Mouse (Mus musculus): ENCODE measurements around the gene Dock8. TPM values are rescaled to one million over a fixed set of nuclear protein-coding genes. Genes with fewer than 3 reads are reported as not detected.

Dock8 gene
- polyA plus RNA-seq, 1 experiment from 2014 or later: 0.15 TPM

DNA sequence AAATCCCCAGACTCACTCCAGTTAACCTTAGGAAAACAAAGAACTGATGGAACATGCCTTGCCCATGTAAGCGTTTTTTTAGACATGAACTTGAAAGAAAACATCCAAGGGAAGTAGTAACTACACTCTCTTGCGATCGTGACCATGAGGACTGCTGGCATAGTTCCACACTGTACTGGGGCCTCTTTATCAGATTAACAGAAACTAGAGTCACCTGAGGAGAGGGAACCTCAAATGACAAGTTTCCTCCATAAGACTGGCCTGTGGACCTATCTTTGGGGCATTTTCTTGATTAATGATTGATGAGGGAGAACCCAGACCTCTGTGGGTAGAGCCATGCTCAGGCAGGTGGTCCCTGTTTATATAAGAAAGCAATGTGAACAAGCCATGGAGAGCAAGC is 44.7 kb downstream of the Dock8 start:
- no peaks in the 10 kb centered on the region for H3K9me3 ChIP-seq (replicated peaks; ENCODE audit: control insufficient read depth, low read length, poor library complexity, severe bottlenecking)
- ATAC-seq: no peak
- H3K36me3 ChIP-seq (ENCODE audit: control insufficient read depth, insufficient read depth, low read length): no peaks in the 10 kb centered on the region
- no peaks in the 10 kb centered on the region for H3K4me1 ChIP-seq (ENCODE audit: control insufficient read depth, insufficient read depth, low read length)
- WGBS: 91% methylated on average over 3 of the region's 3 CpGs
- H3K4me3 ChIP-seq (ENCODE audit: low read depth, low read length): no peak overlapping the region
- no peaks in the 10 kb centered on the region for H3K27me3 ChIP-seq (ENCODE audit: control insufficient read depth, insufficient read depth, low read depth, low read length)
- no peak overlapping the region for H3K27ac ChIP-seq (ENCODE audit: low read length)
- no peak overlapping the region for H3K4me2 ChIP-seq (ENCODE audit: low read length)
- H3K9ac ChIP-seq (ENCODE audit: low read depth, low read length): no peak overlapping the region

DNA sequence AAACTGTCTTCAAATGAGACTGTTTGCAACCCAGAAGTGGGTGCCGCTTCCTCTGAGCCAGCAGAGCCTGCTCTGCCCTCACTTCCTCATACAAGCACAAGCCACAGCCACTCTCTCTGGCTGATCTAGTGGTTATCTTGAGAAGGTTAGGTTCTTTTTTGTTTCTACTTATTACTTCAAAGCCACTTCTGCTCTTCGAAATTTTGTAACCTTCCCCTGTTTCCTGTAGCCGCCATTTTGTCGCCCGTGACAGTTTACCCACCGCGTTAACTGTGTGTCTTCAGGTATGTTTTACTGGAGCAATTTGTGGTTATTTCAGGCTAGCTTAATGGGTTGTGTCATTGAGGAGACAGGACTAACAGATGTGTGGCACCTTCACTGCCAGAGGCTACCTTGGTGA is 53.0 kb downstream of the Dock8 start:
- Histone ChIP-seq H3K4me3 (ENCODE audit: low read depth, low read length) (no peak overlapping the region), H3K9me3 (replicated peaks; ENCODE audit: control insufficient read depth, low read length, poor library complexity, severe bottlenecking) (no peaks in the 10 kb centered on the region), H3K4me2 (ENCODE audit: low read length) (no peak overlapping the region), H3K27me3 (ENCODE audit: control insufficient read depth, insufficient read depth, low read depth, low read length) (no peaks in the 10 kb centered on the region), H3K9ac (ENCODE audit: low read depth, low read length) (no peak overlapping the region), H3K36me3 (ENCODE audit: control insufficient read depth, insufficient read depth, low read length) (no peaks in the 10 kb centered on the region), H3K4me1 (ENCODE audit: control insufficient read depth, insufficient read depth, low read length) (no peaks in the 10 kb centered on the region), H3K27ac (ENCODE audit: low read length) (no peak overlapping the region)
- WGBS: 99% methylated on average over 7 of the region's 7 CpGs
- no peak for ATAC-seq

DNA sequence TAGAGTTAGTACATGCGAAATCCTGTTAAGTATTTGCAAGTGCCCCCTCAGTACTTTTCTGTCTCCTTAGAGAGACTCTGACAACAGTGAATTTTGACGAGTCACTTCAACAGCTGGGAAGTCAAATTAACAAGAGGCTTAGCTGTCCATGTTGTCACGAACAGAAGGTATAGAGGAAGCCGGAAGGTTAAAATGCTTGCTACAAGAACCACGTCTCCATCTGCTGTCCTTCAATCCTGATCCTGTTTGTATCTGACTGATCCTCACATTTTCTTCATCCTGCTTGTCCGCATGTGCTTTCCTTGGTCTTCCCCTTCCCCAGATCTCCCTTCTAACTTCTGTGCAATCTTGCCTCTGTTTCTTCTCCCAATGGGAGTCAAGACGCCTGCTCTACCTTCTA is 53.8 kb downstream of the Dock8 start:
- no peak overlapping the region for H3K27ac ChIP-seq (ENCODE audit: low read length)
- no peaks in the 10 kb centered on the region for H3K4me1 ChIP-seq (ENCODE audit: control insufficient read depth, insufficient read depth, low read length)
- H3K4me2 ChIP-seq (ENCODE audit: low read length): no peak overlapping the region
- H3K9me3 ChIP-seq (replicated peaks; ENCODE audit: control insufficient read depth, low read length, poor library complexity, severe bottlenecking): no peaks in the 10 kb centered on the region
- H3K4me3 ChIP-seq (ENCODE audit: low read depth, low read length): no peak overlapping the region
- WGBS: 59% methylated on average over 7 of the region's 7 CpGs
- no peaks in the 10 kb centered on the region for H3K27me3 ChIP-seq (ENCODE audit: control insufficient read depth, insufficient read depth, low read depth, low read length)
- no peaks in the 10 kb centered on the region for H3K36me3 ChIP-seq (ENCODE audit: control insufficient read depth, insufficient read depth, low read length)
- ATAC-seq: no peak
- no peak overlapping the region for H3K9ac ChIP-seq (ENCODE audit: low read depth, low read length)

DNA sequence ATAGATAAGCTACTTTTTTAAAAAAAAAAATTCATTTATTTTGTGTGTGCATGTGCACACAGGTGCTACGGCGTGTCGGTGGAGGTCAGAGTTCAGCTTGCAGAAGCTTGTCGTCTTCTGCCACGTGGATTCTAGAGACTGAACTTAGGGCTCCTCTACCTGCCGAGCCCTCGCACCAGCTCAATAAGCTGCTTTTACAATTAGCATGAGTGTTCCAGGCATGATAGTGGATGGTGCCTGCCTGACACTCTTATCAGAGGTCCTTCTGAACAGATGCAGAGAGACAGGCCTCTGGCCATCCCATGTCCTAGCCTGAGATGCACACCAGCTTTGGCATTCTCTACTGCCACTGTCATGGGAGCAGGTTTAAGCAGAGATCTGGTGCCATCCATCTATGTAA is 55.7 kb downstream of the Dock8 start:
- Histone ChIP-seq H3K27me3 (ENCODE audit: control insufficient read depth, insufficient read depth, low read depth, low read length) (no peaks in the 10 kb centered on the region), H3K9ac (ENCODE audit: low read depth, low read length) (no peak overlapping the region), H3K36me3 (ENCODE audit: control insufficient read depth, insufficient read depth, low read length) (no peaks in the 10 kb centered on the region), H3K4me3 (ENCODE audit: low read depth, low read length) (no peak overlapping the region), H3K4me1 (ENCODE audit: control insufficient read depth, insufficient read depth, low read length) (peaks cover under 1% of the 10 kb centered on the region), H3K9me3 (replicated peaks; ENCODE audit: control insufficient read depth, low read length, poor library complexity, severe bottlenecking) (no peaks in the 10 kb centered on the region), H3K27ac (ENCODE audit: low read length) (no peak overlapping the region), H3K4me2 (ENCODE audit: low read length) (no peak overlapping the region)
- 91% methylated on average over 7 of the region's 7 CpGs for WGBS
- ATAC-seq: no peak

DNA sequence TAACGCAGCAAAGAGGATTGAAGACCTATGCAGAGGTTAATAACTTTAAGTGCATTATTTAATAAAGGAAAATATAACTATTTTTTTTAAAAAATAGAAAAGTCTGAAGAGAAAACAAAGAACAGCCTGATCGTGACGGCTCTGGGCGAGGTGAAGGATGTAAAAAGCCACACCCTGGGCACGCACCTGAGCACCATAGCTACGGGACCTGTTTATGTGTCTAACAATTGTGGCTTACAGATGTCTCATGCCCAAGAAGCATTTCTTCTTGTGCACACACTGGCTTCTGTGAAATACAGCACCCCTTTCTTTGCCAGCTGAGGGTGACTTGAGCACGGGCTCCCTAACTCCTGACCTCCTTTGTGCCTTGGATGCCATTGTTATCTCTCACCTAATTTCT is 56.2 kb downstream of the Dock8 start:
- no peaks in the 10 kb centered on the region for H3K36me3 ChIP-seq (ENCODE audit: control insufficient read depth, insufficient read depth, low read length)
- no peak overlapping the region for H3K4me3 ChIP-seq (ENCODE audit: low read depth, low read length)
- no peak overlapping the region for H3K27ac ChIP-seq (ENCODE audit: low read length)
- 87% methylated on average over 7 of the region's 7 CpGs for WGBS
- H3K4me2 ChIP-seq (ENCODE audit: low read length): no peak overlapping the region
- no peaks in the 10 kb centered on the region for H3K27me3 ChIP-seq (ENCODE audit: control insufficient read depth, insufficient read depth, low read depth, low read length)
- peaks cover 6% of the 10 kb centered on the region for H3K4me1 ChIP-seq (ENCODE audit: control insufficient read depth, insufficient read depth, low read length)
- H3K9me3 ChIP-seq (replicated peaks; ENCODE audit: control insufficient read depth, low read length, poor library complexity, severe bottlenecking): no peaks in the 10 kb centered on the region
- no peak overlapping the region for H3K9ac ChIP-seq (ENCODE audit: low read depth, low read length)
- ATAC-seq: no peak

DNA sequence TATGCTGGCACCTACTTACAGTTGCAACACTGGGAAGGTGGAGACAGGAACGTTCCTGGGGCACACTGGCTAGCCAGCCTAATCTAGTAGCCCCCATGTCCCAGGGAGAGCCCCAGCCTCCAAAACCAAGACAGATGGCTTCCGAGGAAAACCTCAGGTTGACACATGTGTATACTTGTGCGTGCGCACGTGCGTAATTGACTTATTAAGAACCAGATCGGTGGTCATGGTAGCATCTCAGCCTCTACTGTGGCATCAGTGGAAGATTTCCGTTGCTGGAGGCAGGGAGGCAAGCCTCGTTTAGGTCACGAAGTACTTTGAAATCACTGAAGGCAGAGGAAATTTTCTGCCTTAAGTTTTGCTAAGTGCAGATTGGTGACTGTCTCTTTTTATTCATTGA is 56.9 kb downstream of the Dock8 start:
- Histone ChIP-seq H3K27ac (ENCODE audit: low read length) (no peak overlapping the region), H3K9ac (ENCODE audit: low read depth, low read length) (no peak overlapping the region), H3K27me3 (ENCODE audit: control insufficient read depth, insufficient read depth, low read depth, low read length) (no peaks in the 10 kb centered on the region), H3K4me2 (ENCODE audit: low read length) (no peak overlapping the region), H3K4me1 (ENCODE audit: control insufficient read depth, insufficient read depth, low read length) (peaks cover 6% of the 10 kb centered on the region), H3K36me3 (ENCODE audit: control insufficient read depth, insufficient read depth, low read length) (no peaks in the 10 kb centered on the region), H3K9me3 (replicated peaks; ENCODE audit: control insufficient read depth, low read length, poor library complexity, severe bottlenecking) (no peaks in the 10 kb centered on the region), H3K4me3 (ENCODE audit: low read depth, low read length) (no peak overlapping the region)
- WGBS: 92% methylated on average over 10 of the region's 10 CpGs
- ATAC-seq: no peak

DNA sequence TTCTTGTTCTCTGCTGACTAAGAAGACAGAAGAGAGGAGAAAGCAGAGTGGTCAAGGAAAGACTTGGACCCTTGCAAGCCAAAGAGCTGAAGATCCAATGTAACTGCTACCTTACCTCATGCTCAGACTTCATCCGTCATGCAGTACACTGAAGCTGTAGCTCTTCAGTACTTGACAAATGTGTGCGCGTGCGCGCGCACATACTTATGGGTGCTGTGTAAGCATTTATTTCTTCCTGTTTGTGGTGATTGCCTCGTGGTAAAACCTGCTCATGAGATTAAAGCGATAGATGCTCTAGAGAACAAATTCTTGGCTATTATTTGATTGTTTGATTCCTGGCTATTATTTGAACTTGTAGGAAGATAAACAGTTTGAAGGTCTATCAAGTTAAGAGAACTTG is 58.5 kb downstream of the Dock8 start:
- no peaks in the 10 kb centered on the region for H3K9me3 ChIP-seq (replicated peaks; ENCODE audit: control insufficient read depth, low read length, poor library complexity, severe bottlenecking)
- WGBS: 96% methylated on average over 8 of the region's 8 CpGs
- no peaks in the 10 kb centered on the region for H3K36me3 ChIP-seq (ENCODE audit: control insufficient read depth, insufficient read depth, low read length)
- no peak overlapping the region for H3K4me3 ChIP-seq (ENCODE audit: low read depth, low read length)
- H3K4me2 ChIP-seq (ENCODE audit: low read length): no peak overlapping the region
- peaks cover 6% of the 10 kb centered on the region for H3K4me1 ChIP-seq (ENCODE audit: control insufficient read depth, insufficient read depth, low read length)
- no peak overlapping the region for H3K9ac ChIP-seq (ENCODE audit: low read depth, low read length)
- no peak overlapping the region for H3K27ac ChIP-seq (ENCODE audit: low read length)
- no peak for ATAC-seq
- H3K27me3 ChIP-seq (ENCODE audit: control insufficient read depth, insufficient read depth, low read depth, low read length): no peaks in the 10 kb centered on the region

DNA sequence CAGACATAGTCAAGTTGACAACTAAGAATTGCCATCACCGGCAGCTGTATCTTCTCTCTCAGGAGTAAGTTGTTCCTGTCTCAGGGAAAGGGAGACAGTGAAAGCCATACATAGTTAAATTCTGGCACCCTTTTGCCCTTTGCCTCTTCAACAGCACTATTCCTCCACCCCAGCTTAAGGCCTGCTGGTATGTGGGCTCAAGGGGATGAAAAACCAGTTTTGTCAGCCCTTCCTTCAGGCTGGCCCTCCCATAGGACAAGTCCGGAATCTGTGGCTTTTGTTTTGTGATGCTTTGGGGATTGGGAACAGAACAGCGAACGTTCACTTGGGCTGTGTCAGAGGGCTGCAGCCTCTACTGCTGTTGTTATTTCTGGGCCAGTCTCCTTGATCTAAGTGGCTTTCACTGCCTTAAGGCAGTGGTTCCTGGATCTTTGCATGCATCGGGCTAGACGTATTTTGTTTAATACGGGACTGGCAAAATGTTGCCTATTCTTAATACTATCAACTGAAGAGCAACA is 60.6 kb downstream of the Dock8 start:
- Histone ChIP-seq H3K4me3 (ENCODE audit: low read depth, low read length) (no peak overlapping the region), H3K4me2 (ENCODE audit: low read length) (peak overlapping the region; percentile 43), H3K36me3 (ENCODE audit: control insufficient read depth, insufficient read depth, low read length) (no peaks in the 10 kb centered on the region), H3K27ac (ENCODE audit: low read length) (no peak overlapping the region), H3K27me3 (ENCODE audit: control insufficient read depth, insufficient read depth, low read depth, low read length) (no peaks in the 10 kb centered on the region), H3K9ac (ENCODE audit: low read depth, low read length) (no peak overlapping the region), H3K4me1 (ENCODE audit: control insufficient read depth, insufficient read depth, low read length) (peaks cover 6% of the 10 kb centered on the region), H3K9me3 (replicated peaks; ENCODE audit: control insufficient read depth, low read length, poor library complexity, severe bottlenecking) (no peaks in the 10 kb centered on the region)
- no peak for ATAC-seq
- WGBS: 51% methylated on average over 7 of the region's 7 CpGs

DNA sequence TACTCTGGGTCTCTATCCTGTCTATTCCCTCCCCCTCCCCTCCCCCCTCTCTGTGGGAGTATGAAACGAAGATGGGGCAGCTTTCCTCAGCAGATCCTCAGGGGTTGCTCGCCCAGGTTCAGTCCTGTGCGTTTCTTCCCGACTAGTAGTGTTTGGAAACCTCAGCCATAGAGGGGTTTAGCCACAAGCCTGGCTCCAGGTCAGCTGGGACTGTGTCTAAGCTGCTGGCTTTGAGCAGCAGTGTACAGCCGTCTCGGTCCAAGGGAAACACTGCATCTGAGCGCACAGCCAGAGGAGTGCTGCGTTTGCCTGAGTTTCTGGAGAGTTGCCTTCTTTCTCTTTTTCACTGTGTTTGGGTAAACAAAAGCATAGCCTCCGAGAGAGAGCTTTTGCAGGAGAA is 61.0 kb downstream of the Dock8 start:
- Histone ChIP-seq H3K4me3 (ENCODE audit: low read depth, low read length) (no peak overlapping the region), H3K27ac (ENCODE audit: low read length) (0 out of 2 replicates have a peak overlapping the region, but pooled peaks have one; percentile 12), H3K4me2 (ENCODE audit: low read length) (peak overlapping the region; percentile 43), H3K9ac (ENCODE audit: low read depth, low read length) (no peak overlapping the region), H3K36me3 (ENCODE audit: control insufficient read depth, insufficient read depth, low read length) (no peaks in the 10 kb centered on the region), H3K27me3 (ENCODE audit: control insufficient read depth, insufficient read depth, low read depth, low read length) (no peaks in the 10 kb centered on the region), H3K9me3 (replicated peaks; ENCODE audit: control insufficient read depth, low read length, poor library complexity, severe bottlenecking) (no peaks in the 10 kb centered on the region), H3K4me1 (ENCODE audit: control insufficient read depth, insufficient read depth, low read length) (peaks cover 6% of the 10 kb centered on the region)
- 15% methylated on average over 9 of the region's 9 CpGs for WGBS
- ATAC-seq: peak; percentile 80

Data from midbrain, embryonic 16.5 days (tissue).